Mouse (Mus musculus): Measurements from ENCODE around the gene Pkp4. TPM values are rescaled to one million over a fixed set of nuclear protein-coding genes. Genes with fewer than 3 reads are reported as not detected.

Pkp4 gene
- polyA plus RNA-seq, 2 experiments, result 5.2 to 8.9 TPM

DNA sequence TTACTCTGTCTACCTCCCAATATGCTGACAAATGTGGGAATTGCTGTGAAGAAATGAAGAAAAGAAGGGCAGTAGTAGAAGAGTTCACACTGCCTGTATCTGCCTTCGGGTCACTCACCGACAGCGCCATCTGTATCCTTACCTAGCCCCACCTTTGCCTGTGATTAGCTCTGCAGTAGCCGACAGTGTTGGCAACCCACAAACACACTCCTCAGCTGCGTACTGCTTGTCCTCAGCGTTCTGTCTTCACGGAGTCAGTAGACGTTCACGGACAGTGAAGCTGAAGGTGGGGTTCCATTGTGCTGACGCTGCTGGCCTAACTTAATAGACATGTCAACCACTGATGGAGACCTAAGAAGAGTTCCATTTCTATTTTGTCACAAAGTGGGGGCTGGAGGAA lies 81.5 kb downstream of the Pkp4 start:
- TF ChIP-seq EP300 (IDR thresholded peaks at IDR 0.05; ENCODE audit: low read depth), result no peak
- no peak for TF ChIP-seq CTCF (IDR thresholded peaks at IDR 0.05; ENCODE audit: low read depth)
- Histone ChIP-seq H3K27me3 (ENCODE audit: control insufficient read depth, insufficient read depth, low read length) (no peaks in the 10 kb centered on the region), H3K4me1 (replicated peaks; ENCODE audit: control insufficient read depth in 2 of 2, insufficient read depth in 2 of 2, low read length in 1 of 2) (peaks cover 0 to 1% of the 10 kb centered on the region in 2 experiments; a peak in 1 of 4 replicates), H3K36me3 (replicated peaks; ENCODE audit: control insufficient read depth, insufficient read depth, low read depth) (no peaks in the 10 kb centered on the region), H3K9ac (replicated peaks) (no peak overlapping the region), H3K9me3 (ENCODE audit: control insufficient read depth, low read length) (no peaks in the 10 kb centered on the region), H3K27ac (no peak overlapping the region), H3K4me3 (ENCODE audit: insufficient read depth in 1 of 2, low read depth in 2 of 2, low read length in 2 of 2) (no peak overlapping the region), H3K4me2 (ENCODE audit: low read depth) (no peak overlapping the region)
- no peak for ATAC-seq (ENCODE audit: insufficient read depth)
- 78% methylated on average over 10 of the region's 10 CpGs for WGBS (ENCODE audit: insufficient replicate concordance)
- DNase-seq (ENCODE audit: low read depth in 3 of 3, low spot score in 3 of 3), result no peak

DNA sequence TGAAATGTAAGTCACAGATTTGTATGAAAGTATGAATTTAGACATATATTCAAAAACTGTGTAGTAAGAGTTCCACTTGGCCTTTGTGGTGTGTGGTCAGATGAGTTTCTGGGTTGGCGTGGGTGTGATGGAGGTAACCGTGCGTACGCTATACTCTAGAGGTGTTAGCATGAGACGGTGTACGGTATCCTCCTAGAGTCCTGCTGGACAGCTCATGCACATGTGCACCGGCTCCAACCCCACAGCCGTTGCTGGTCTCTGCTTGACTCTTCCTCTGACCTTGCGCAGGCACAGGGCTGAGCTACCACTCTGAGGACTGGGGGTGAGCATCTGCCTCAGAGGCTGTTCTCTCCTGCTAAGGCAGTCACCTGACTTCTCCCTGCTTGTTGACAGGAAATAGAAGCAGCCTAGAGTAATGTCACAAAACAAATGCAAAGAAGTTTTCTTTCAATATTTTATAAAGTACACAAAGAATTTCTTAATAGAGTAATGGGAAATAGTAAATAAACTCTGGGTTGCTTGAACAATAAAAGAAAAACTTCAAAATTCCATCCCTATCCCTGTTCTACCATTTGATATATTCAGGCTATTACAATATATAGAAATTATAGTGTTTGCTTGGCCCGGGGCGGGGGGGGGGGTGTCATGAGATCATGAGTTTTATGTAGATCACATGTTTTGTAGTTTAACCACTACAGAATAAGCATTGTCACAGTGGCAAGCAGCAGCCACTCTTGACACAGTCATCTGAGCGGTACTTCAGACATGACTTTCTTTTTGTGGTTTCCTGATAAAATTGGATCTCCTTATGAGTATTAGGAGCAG lies 83.8 kb downstream of the Pkp4 start:
- H3K27me3 ChIP-seq (ENCODE audit: control insufficient read depth, insufficient read depth, low read length), result no peaks in the 10 kb centered on the region
- DNase-seq (ENCODE audit: low read depth in 3 of 3, low spot score in 3 of 3), result no peak
- H3K4me1 ChIP-seq (replicated peaks; ENCODE audit: control insufficient read depth in 2 of 2, insufficient read depth in 2 of 2, low read length in 1 of 2), result peaks cover 0 to 1% of the 10 kb centered on the region in 2 experiments; a peak in 1 of 4 replicates
- no peak overlapping the region for H3K4me2 ChIP-seq (ENCODE audit: low read depth)
- no peaks in the 10 kb centered on the region for H3K9me3 ChIP-seq (ENCODE audit: control insufficient read depth, low read length)
- H3K27ac ChIP-seq, result no peak overlapping the region
- no peaks in the 10 kb centered on the region for H3K36me3 ChIP-seq (replicated peaks; ENCODE audit: control insufficient read depth, insufficient read depth, low read depth)
- 85% methylated on average over 12 of the region's 12 CpGs for WGBS (ENCODE audit: insufficient replicate concordance)
- no peak overlapping the region for H3K4me3 ChIP-seq (ENCODE audit: insufficient read depth in 1 of 2, low read depth in 2 of 2, low read length in 2 of 2)
- no peak for ATAC-seq (ENCODE audit: insufficient read depth)
- no peak for TF ChIP-seq EP300 (IDR thresholded peaks at IDR 0.05; ENCODE audit: low read depth)
- TF ChIP-seq CTCF (IDR thresholded peaks at IDR 0.05; ENCODE audit: low read depth), result no peak
- H3K9ac ChIP-seq (replicated peaks), result no peak overlapping the region

DNA sequence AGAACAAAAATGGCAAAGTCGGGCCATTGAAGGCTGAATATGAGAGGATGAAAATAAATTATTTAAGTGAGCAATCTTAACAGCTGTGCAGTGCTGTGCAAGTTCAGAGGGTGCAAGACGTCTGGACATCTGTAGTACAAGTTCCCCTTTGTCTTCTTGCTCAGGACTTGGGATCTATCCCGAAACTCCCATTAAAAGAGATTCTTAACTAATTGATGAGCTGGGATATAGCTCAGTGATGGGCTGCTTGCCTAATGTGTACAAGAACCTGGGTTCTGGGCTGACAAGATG lies 84.4 kb downstream of the Pkp4 start:
- no peak for ATAC-seq (ENCODE audit: insufficient read depth)
- H3K9ac ChIP-seq (replicated peaks), result no peak overlapping the region
- H3K27ac ChIP-seq, result no peak overlapping the region
- no peak for DNase-seq (ENCODE audit: low read depth in 3 of 3, low spot score in 3 of 3)
- no peak overlapping the region for H3K4me2 ChIP-seq (ENCODE audit: low read depth)
- H3K9me3 ChIP-seq (ENCODE audit: control insufficient read depth, low read length), result no peaks in the 10 kb centered on the region
- no peak overlapping the region for H3K4me3 ChIP-seq (ENCODE audit: insufficient read depth in 1 of 2, low read depth in 2 of 2, low read length in 2 of 2)
- 52% methylated on average over 3 of the region's 3 CpGs for WGBS (ENCODE audit: insufficient replicate concordance)
- TF ChIP-seq EP300 (IDR thresholded peaks at IDR 0.05; ENCODE audit: low read depth) (no peak), CTCF (IDR thresholded peaks at IDR 0.05; ENCODE audit: low read depth) (no peak)
- no peaks in the 10 kb centered on the region for H3K27me3 ChIP-seq (ENCODE audit: control insufficient read depth, insufficient read depth, low read length)
- peaks cover 0 to 1% of the 10 kb centered on the region in 2 experiments; a peak in 1 of 4 replicates for H3K4me1 ChIP-seq (replicated peaks; ENCODE audit: control insufficient read depth in 2 of 2, insufficient read depth in 2 of 2, low read length in 1 of 2)
- H3K36me3 ChIP-seq (replicated peaks; ENCODE audit: control insufficient read depth, insufficient read depth, low read depth), result no peaks in the 10 kb centered on the region

- Histone ChIP-seq H3K9ac (replicated peaks) (no peak overlapping the region), H3K4me3 (ENCODE audit: insufficient read depth in 1 of 2, low read depth in 2 of 2, low read length in 2 of 2) (no peak overlapping the region), H3K9me3 (ENCODE audit: control insufficient read depth, low read length) (no peaks in the 10 kb centered on the region), H3K27me3 (ENCODE audit: control insufficient read depth, insufficient read depth, low read length) (no peaks in the 10 kb centered on the region), H3K36me3 (replicated peaks; ENCODE audit: control insufficient read depth, insufficient read depth, low read depth) (no peaks in the 10 kb centered on the region), H3K4me2 (ENCODE audit: low read depth) (no peak overlapping the region), H3K4me1 (replicated peaks; ENCODE audit: control insufficient read depth in 2 of 2, insufficient read depth in 2 of 2, low read length in 1 of 2) (0 out of 4 replicates have a peak, but pooled peaks cover 0 to 1% of the 10 kb centered on the region in 2 experiments), H3K27ac (no peak overlapping the region)
- WGBS (ENCODE audit: insufficient replicate concordance), result 59% methylated on average over 3 of the region's 3 CpGs
- ATAC-seq (ENCODE audit: insufficient read depth) (no peak), DNase-seq (ENCODE audit: low read depth in 3 of 3, low spot score in 3 of 3) (no peak)
- TF ChIP-seq CTCF (IDR thresholded peaks at IDR 0.05; ENCODE audit: low read depth), result no peak
- no peak for TF ChIP-seq EP300 (IDR thresholded peaks at IDR 0.05; ENCODE audit: low read depth)
These were observed 88.2 kb downstream of the Pkp4 start for GRCm38 (mm10) chr2:59248806-59249205.

- no peak overlapping the region for H3K9ac ChIP-seq (replicated peaks)
- H3K4me2 ChIP-seq (ENCODE audit: low read depth), result no peak overlapping the region
- DNase-seq (ENCODE audit: low read depth in 3 of 3, low spot score in 3 of 3), result no peak
- H3K4me3 ChIP-seq (ENCODE audit: insufficient read depth in 1 of 2, low read depth in 2 of 2, low read length in 2 of 2), result no peak overlapping the region
- TF ChIP-seq EP300 (IDR thresholded peaks at IDR 0.05; ENCODE audit: low read depth) (no peak), CTCF (IDR thresholded peaks at IDR 0.05; ENCODE audit: low read depth) (no peak)
- no peaks in the 10 kb centered on the region for H3K27me3 ChIP-seq (ENCODE audit: control insufficient read depth, insufficient read depth, low read length)
- no peak overlapping the region for H3K27ac ChIP-seq
- no peak for ATAC-seq (ENCODE audit: insufficient read depth)
- H3K9me3 ChIP-seq (ENCODE audit: control insufficient read depth, low read length), result no peaks in the 10 kb centered on the region
- no peaks in the 10 kb centered on the region for H3K4me1 ChIP-seq (replicated peaks; ENCODE audit: control insufficient read depth in 2 of 2, insufficient read depth in 2 of 2, low read length in 1 of 2)
- H3K36me3 ChIP-seq (replicated peaks; ENCODE audit: control insufficient read depth, insufficient read depth, low read depth), result no peaks in the 10 kb centered on the region
These were observed 92.2 kb downstream of the Pkp4 start for GRCm38 (mm10) chr2:59252818-59253217.
